Mouse (Mus musculus) spleen, postnatal 36 days (tissue): ENCODE data around the gene Slc29a1.
A peak's percentile ranks its signal among the peaks of the same experiment; 100 is the strongest.

Experiments used
- DNase-seq, 2 experiments: peaks; one replicate each; pipeline ENCODE4 v3.0.0; 2022; ENCODE audit warnings: low spot score in 2 of 2, mixed read lengths in 1 of 2

Gene Slc29a1

GRCm38 (mm10) chr17:45551816-45552451 is 47.5 kb downstream of the Slc29a1 start:
- peak; percentile 66 to 71 for DNase-seq

GRCm38 (mm10) chr17:45551249-45551796 is 48.1 kb downstream of the Slc29a1 start:
- no peak for DNase-seq

- DNase-seq = no peak
Observed at GRCm38 (mm10) chr17:45550253-45550652, 49.2 kb downstream of the Slc29a1 start.

- no peak for DNase-seq
Observed at GRCm38 (mm10) chr17:45549617-45550181, 49.7 kb downstream of the Slc29a1 start, which contains the start of gene Tmem151b. Gene Tmem151b (minus strand): TSS chr17:45549677.

GRCm38 (mm10) chr17:45548541-45549512 is 50.6 kb downstream of the Slc29a1 start:
- DNase-seq = no peak

- DNase-seq = no peak
Observed at GRCm38 (mm10) chr17:45547461-45548190, 51.8 kb downstream of the Slc29a1 start.

- no peak for DNase-seq
Observed at GRCm38 (mm10) chr17:45546941-45547340, 52.5 kb downstream of the Slc29a1 start.

GRCm38 (mm10) chr17:45545278-45545961 is 54.0 kb downstream of the Slc29a1 start:
- no peak for DNase-seq

GRCm38 (mm10) chr17:45544873-45545277 is 54.5 kb downstream of the Slc29a1 start:
- no peak for DNase-seq

GRCm38 (mm10) chr17:45544001-45544872 is 55.2 kb downstream of the Slc29a1 start:
- DNase-seq = no peak

- no peak for DNase-seq
Observed at GRCm38 (mm10) chr17:45543115-45543514, 56.3 kb downstream of the Slc29a1 start.

GRCm38 (mm10) chr17:45542705-45543104 is 56.7 kb downstream of the Slc29a1 start:
- DNase-seq = no peak

GRCm38 (mm10) chr17:45542129-45542528 is 57.3 kb downstream of the Slc29a1 start:
- DNase-seq = no peak

GRCm38 (mm10) chr17:45539664-45540063 is 59.7 kb downstream of the Slc29a1 start:
- no peak for DNase-seq

GRCm38 (mm10) chr17:45538394-45538793 is 61.0 kb downstream of the Slc29a1 start:
- DNase-seq = no peak

GRCm38 (mm10) chr17:45536264-45536663 is 63.1 kb downstream of the Slc29a1 start:
- DNase-seq = no peak
